Mouse (Mus musculus) brown adipose tissue, adult 24 weeks (tissue): ENCODE results near the gene Cryba4. TPM values are rescaled to one million over a fixed set of nuclear protein-coding genes. Genes with fewer than 3 reads are reported as not detected.

Experiments
- H3K27ac ChIP-seq: fragments of 200-500 bp; replicated peaks from 2 replicates; pipeline ENCODE4 v1.5.1; 2012; ENCODE audit warnings: low read depth, mild to moderate bottlenecking, low read length
- H3K4me1 ChIP-seq: fragments of 200-500 bp; 2 replicates; pipeline ENCODE4 v1.6.1; 2012; ENCODE audit warnings: low read length, mixed read lengths; ENCODE audit not compliant: control insufficient read depth, insufficient read depth, insufficient read length
- H3K4me3 ChIP-seq: fragments of 200-500 bp; 2 replicates; pipeline ENCODE4 v1.5.1; 2012; ENCODE audit warnings: low read depth, mild to moderate bottlenecking, low read length, moderate library complexity; ENCODE audit not compliant: insufficient read depth
- polyA plus RNA-seq: library from polyadenylated mRNA; stranded (reverse); fragments of >200 nt; gene quantifications from 2 replicates; pipeline ENCODE4 v1.2.4, GENCODE M21; 2012; ENCODE audit not compliant: missing spikeins, insufficient read depth, insufficient read length

The Cryba4 gene
- polyA plus RNA-seq, 1 experiment = not detected

DNA sequence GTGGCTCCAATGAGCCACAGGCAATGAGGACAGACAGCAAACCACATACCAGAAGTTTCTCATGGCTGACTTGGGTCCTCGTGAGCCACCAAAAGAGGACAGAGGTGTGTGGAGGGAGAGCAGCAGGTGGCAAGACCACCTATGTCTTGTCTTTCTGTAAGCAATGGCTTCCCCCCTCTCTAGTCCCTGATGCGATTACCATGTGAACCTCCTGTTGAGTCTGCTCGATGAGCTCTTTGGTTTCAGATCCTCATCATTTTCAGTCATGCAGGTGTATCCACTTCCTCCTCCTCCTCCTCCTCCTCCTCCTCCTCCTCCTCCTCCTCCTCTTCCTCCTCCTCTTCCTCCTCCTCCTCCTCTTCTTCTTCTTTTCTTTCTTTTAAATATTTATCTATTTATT lies 8.5 kb upstream of the Cryba4 start:
- Histone ChIP-seq H3K4me3 (no peak overlapping the region), H3K27ac (no peak overlapping the region), H3K4me1 (no peaks in the 10 kb centered on the region)

DNA sequence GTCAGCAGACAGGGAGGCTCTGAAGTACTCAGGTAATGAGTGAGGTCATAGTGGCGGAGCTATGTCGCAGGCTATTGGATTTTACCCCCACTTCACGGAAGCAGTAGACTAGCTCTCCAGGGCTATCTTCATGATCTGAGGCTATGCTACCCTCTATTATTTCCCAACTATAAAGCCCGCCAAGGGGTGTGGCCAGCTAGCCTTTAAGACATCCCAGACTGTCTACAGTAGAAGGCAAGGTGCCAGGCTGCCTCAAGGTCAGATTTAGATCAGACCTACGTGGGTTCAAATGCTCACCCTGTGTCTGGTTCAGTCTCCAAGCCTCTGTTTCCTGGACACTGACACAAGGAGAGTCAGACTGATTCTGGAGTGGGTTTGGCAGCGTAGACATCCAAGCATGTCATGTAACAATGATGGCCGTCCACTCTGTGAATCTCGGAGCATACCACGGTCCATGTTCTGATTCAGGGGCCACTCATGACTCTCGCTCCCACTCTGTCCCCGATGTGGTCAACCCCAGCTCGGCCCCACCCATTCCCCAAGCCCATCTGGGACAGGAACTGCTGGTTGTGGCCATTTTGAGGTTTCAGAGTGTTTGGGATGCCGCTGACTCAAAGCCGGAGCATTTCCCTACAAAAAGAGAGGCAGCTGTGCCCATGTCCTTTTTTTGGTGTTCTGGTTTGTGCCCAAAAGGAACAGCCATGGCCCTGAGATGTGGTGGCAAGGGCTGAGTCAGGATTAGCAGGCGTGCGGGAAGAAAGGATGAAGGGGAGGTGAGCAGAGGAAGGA lies 7.7 kb upstream of the Cryba4 start:
- peaks cover 3% of the 10 kb centered on the region; the same call in 1 of the 2 replicates for H3K4me1 ChIP-seq
- no peak overlapping the region for H3K27ac ChIP-seq
- H3K4me3 ChIP-seq = no peak overlapping the region

DNA sequence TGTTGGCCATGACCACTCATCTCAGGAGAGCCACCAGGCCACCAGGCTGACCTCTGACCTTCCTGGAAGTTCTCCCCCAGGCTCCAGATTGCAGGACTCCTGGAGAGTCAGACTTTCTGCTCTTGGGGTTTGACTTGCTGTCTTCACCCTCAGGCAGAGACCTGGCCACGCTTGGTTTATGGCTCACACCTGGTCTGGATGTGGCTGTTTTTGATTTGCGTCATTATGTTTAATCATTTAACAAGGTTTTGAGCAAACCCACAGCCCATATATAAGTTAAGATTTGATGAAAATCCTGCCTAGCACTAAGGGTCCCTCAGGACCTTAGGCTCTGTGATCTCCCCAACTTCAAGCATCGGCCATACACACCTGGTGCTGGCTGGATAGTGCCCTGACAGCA lies 5.6 kb upstream of the Cryba4 start:
- Histone ChIP-seq H3K4me1 (peaks cover 15% of the 10 kb centered on the region), H3K4me3 (no peak overlapping the region), H3K27ac (no peak overlapping the region)

- Histone ChIP-seq H3K4me3 (no peak overlapping the region), H3K4me1 (peaks cover 17% of the 10 kb centered on the region), H3K27ac (no peak overlapping the region)
Measured at GRCm38 (mm10) chr5:112256457-112256856, 4.1 kb upstream of the Cryba4 start.

DNA sequence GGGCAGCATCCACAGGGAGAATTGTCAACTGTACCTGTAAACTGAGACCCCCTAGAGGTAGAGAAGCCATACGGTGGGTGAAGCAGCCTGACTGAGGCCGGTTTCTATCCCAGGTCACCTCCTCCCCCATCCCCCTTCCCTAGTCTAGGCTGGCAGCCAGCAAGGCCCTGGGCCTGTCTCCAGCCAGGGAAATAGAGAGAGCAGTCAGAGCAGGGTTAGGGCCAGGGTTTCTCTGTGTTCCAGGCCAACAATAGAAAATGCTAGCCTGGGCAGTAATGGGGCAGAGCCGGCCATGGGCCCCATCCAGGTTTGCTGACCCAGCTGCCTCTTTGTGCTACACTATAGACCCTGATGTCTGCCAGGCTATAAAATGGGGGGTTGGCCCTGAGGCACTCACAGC lies 3.1 kb upstream of the Cryba4 start, which contains the start of gene Crybb1:
Gene Crybb1 (plus strand): TSS at position 390 of the 400 bp plus-strand sequence.
- Histone ChIP-seq H3K27ac (no peak within 1 kb of the TSS), H3K4me1 (peaks cover 17% of the 10 kb centered on the region), H3K4me3 (no peak within 1 kb of the TSS)

DNA sequence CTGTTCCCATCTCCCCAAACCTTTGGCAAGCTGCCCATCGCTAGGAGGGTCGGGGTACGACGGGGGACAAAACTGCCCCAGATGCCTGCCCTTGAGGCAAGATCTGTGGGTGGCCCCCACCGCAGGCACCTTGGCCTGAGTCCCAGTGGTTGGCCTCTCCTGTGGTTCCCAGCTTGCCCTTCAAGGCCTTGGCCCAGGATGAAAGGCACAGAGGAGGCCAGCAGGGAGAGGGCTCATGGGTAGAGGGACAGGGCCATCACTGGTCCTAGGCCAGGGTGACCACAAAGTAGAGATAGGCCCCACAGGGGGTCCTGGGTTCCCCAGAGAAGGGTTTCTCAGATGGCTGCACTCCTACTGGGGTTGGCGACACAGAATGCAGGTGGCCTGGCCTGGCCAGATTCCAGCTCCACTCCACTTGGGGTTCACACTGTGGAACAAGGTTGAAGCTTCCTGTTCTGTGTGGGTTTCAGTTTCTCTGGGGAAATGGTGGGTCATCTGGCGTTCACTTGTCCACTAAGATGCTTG lies 2.0 kb upstream of the Cryba4 start:
- Histone ChIP-seq H3K27ac (no peak overlapping the region), H3K4me1 (peaks cover 17% of the 10 kb centered on the region), H3K4me3 (no peak overlapping the region)

GRCm38 (mm10) chr5:112253169-112253568 lies 851 bp upstream of the Cryba4 start:
- Histone ChIP-seq H3K4me3 (no peak overlapping the region), H3K4me1 (peaks cover 17% of the 10 kb centered on the region), H3K27ac (no peak overlapping the region)

DNA sequence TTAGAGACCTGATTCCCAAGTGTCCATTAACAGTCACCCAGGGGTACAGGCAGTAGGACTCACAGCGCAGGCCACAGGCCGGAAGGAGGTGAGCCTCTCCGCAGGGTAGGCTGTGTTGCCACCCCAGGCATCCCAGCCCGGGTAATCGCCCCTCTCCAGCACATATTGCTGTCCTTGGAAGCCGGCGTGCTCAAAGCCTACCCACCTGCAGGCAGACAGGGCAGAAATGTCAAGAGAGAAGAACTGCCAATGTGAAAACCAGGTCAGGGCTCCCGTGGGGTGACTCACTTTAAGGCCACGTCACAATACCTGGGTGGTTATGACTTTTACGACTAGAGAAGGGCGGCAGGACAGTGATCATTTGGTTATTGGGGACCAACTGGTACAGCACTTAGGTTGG lies 3.2 kb downstream of the Cryba4 start:
- Histone ChIP-seq H3K4me1 (peaks cover 7% of the 10 kb centered on the region), H3K27ac (no peak overlapping the region), H3K4me3 (no peak overlapping the region)

DNA sequence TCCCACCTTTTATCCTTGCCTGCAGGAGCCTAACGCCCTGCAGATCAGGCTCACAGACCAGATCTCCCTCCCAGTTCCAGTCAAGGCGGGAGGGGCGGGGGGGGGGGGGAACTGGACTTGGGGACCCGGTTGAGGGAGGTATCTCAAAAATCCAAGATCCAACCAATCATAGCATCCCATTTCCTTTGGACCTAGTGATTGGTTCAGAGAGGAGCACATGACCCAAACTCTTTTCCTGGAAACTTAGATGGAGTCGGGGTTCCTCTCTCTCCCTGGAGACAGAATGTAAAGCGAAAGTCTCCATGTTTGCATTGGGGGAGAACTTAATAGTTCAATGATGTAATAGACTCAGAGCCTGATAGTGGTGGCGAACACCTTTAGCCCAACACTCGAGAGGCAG lies 4.9 kb downstream of the Cryba4 start:
- Histone ChIP-seq H3K4me3 (no peak overlapping the region), H3K4me1 (no peaks in the 10 kb centered on the region), H3K27ac (no peak overlapping the region)

DNA sequence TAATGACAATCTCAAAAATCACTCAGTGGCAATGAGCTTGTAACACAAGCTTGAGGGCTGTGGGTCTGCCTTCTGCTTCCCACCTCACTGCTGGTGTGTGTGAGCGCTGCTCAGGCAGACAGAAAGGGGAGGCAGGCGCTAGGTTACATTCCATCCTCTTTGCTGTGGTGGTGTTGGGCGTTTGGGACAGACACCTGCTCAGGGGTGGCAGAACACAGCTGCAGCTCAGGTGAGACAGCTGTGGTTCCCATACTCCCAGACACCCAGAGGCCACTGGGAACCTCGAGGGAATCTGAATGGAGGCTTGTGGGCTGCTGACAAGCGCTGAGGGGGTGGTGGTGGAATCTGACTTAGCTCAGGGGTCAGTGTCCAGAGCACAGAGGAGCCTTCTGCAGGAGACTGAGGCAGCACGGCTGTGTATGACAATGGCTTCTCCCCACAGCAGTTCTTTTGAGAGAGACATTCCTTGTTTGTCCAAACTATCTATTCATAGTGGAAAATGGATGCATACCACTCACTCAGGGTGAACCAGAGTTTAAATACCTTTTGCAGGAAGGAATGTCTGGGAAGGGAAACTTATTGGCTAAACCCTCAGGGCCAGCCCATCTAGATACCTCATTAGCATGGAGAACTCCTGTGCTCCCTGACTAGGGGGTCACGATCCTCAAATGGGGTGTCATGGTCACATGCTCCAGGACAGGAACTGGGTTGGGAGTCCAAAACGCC lies 7.3 kb downstream of the Cryba4 start:
- no peak overlapping the region for H3K4me3 ChIP-seq
- H3K4me1 ChIP-seq = no peaks in the 10 kb centered on the region
- no peak overlapping the region for H3K27ac ChIP-seq

- Histone ChIP-seq H3K4me3 (no peak overlapping the region), H3K4me1 (no peaks in the 10 kb centered on the region), H3K27ac (no peak overlapping the region)
Measured at GRCm38 (mm10) chr5:112244275-112244562, 8.1 kb downstream of the Cryba4 start.

DNA sequence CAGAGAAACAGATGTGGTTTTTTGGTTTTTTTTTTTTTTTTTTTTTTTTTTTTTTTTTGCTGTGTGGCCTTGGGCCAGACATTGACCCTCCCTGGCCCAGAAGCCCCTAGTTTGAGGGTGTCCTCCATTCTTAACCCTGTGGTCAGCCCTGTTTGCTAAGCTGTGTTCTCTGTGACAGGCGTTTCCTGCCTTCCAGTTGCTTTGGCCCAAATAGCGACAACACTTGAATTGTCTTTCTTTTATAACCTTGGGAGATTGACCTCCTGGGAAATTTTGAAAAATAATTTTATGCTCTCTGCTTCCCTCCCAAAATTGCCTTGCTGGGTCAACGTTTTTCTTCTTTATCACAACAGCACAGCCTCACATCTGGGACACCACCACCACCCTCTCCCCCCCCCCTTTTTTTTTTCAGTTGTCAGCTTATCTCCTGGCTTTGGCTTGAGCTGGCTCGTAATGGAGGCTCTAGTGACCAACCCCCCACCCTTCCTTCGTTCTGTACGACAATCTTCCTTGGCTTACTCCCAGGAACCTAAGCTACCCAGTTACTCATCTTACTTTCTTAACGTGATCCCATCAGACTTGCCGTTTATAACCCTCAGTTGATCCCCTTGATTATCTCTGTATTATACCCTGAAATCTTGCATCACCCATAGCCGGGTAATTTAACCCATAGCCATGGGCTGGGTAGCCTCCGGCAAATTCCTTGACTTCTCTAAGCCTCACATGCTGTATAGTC lies 8.6 kb downstream of the Cryba4 start:
- Histone ChIP-seq H3K4me1 (no peaks in the 10 kb centered on the region), H3K4me3 (no peak overlapping the region), H3K27ac (no peak overlapping the region)

GRCm38 (mm10) chr5:112243041-112243440 lies 9.3 kb downstream of the Cryba4 start:
- Histone ChIP-seq H3K27ac (no peak overlapping the region), H3K4me3 (no peak overlapping the region), H3K4me1 (no peaks in the 10 kb centered on the region)

- Histone ChIP-seq H3K27ac (no peak overlapping the region), H3K4me3 (no peak overlapping the region), H3K4me1 (no peaks in the 10 kb centered on the region)
Measured at GRCm38 (mm10) chr5:112242361-112242778, 9.9 kb downstream of the Cryba4 start.

DNA sequence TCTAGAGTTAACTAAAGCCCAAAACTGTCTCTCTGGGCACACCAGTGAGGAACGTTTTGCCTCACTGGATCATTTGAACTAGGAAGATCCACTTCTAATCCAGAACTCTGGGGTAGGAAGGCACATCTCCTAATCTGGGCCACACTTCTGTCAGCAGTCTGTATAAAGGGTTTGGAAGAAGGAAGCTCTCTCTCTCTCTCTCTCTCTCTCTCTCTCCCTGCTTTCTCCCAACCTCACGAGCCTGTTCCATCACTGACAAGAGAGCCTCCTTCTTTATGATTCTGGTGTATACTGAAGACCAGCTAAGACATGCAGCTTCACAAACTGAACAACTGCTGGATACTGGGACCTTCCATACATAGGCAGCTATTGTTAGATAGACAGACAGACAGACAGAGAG lies 10.5 kb downstream of the Cryba4 start:
- Histone ChIP-seq H3K4me3 (no peak overlapping the region), H3K27ac (no peak overlapping the region), H3K4me1 (no peaks in the 10 kb centered on the region)
